Mouse (Mus musculus) right cerebral cortex, postnatal 25 days (tissue): Measurements from ENCODE around the gene Pak3.
A peak's percentile ranks its signal among the peaks of the same experiment; 100 is the strongest.

ENCODE experiments used
- DNase-seq: peaks from one replicate; pipeline ENCODE4 v3.0.0; 2022

Gene Pak3

GRCm38 (mm10) chrX:143664221-143665150 is 146.1 kb downstream of the Pak3 start:
- DNase-seq = peak; percentile 47

GRCm38 (mm10) chrX:143665771-143666170 is 147.4 kb downstream of the Pak3 start:
- no peak for DNase-seq

GRCm38 (mm10) chrX:143666991-143667390 is 148.6 kb downstream of the Pak3 start:
- peak; percentile 5 for DNase-seq

GRCm38 (mm10) chrX:143668242-143668641 is 149.9 kb downstream of the Pak3 start:
- DNase-seq = peak; percentile 31

GRCm38 (mm10) chrX:143678566-143678965 is 160.2 kb downstream of the Pak3 start:
- no peak for DNase-seq

- no peak for DNase-seq
Observed at GRCm38 (mm10) chrX:143722250-143722649, 203.9 kb downstream of the Pak3 start.

GRCm38 (mm10) chrX:143725411-143725810 is 207.0 kb downstream of the Pak3 start:
- no peak for DNase-seq

GRCm38 (mm10) chrX:143736035-143736434 is 217.6 kb downstream of the Pak3 start:
- no peak for DNase-seq

- DNase-seq = peak; percentile 5
Observed at GRCm38 (mm10) chrX:143739171-143739570, 220.8 kb downstream of the Pak3 start.

GRCm38 (mm10) chrX:143762556-143762955 is 244.2 kb downstream of the Pak3 start:
- no peak for DNase-seq

- no peak for DNase-seq
Observed at GRCm38 (mm10) chrX:143815948-143816347, 297.6 kb downstream of the Pak3 start.

GRCm38 (mm10) chrX:143818961-143819360 is 300.6 kb downstream of the Pak3 start:
- DNase-seq = no peak

- DNase-seq = no peak
Observed at GRCm38 (mm10) chrX:143826521-143826920, 308.1 kb downstream of the Pak3 start.

- DNase-seq = no peak
Observed at GRCm38 (mm10) chrX:143827212-143827611, 308.8 kb downstream of the Pak3 start, which contains the start of gene Capn6. Capn6 (minus strand) TSS chrX:143827414.

- no peak for DNase-seq
Observed at GRCm38 (mm10) chrX:143846637-143847036, 328.2 kb downstream of the Pak3 start.
